Mouse (Mus musculus) CH12.LX (cell line): ENCODE measurements around the gene Ly6g6c.

ENCODE experiments used
- CTCF ChIP-seq, 2 experiments: IDR thresholded peaks in 1 of 2; conservative IDR thresholded peaks in 1 of 2; 2 replicates each; pipeline ENCODE4 v1.5.1; 2011 to 2012; ENCODE audit warnings: low read depth in 2 of 2, low read length in 2 of 2, improper control_type of control experiment in 1 of 2, inconsistent platforms in 1 of 2, mild to moderate bottlenecking in 1 of 2, moderate library complexity in 1 of 2
- USF2 ChIP-seq: conservative IDR thresholded peaks from 2 replicates; pipeline ENCODE4 v1.6.1; 2011; ENCODE audit warnings: low read depth, low read length, improper control_type of control experiment

DNA sequence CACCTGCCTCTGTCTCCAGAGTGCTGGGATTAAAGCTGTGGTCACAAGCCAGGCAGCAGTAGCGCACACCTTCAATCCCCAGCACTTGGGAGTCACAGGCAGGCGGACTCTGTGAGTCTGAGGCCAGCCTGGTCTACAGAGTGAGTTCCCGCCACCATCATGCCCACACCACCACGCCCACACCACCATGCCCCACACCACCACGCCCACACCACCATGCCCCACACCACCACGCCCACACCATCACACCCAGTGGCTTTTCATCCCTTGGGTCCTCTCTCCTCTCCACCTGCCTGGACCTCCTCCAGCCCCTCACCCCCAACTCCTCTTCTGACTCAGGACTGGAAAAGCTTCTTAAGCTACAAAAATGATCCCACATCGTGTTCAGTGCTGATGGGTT, 33.3 kb upstream of the Ly6g6c start:
- TF ChIP-seq CTCF (conservative IDR thresholded peaks at IDR 0.05 in 1 of 2, IDR thresholded peaks at IDR 0.05 in 1 of 2; ENCODE audit: low read depth in 2 of 2, low read length in 2 of 2) = no peak
- TF ChIP-seq USF2 = no peak
